Mouse (Mus musculus): ENCODE data around the gene Alkbh6. TPM values are rescaled to one million over a fixed set of nuclear protein-coding genes. Genes with fewer than 3 reads are reported as not detected.

Gene Alkbh6
- total and polyA plus RNA-seq, 2 experiments: 15.0 to 51.4 TPM

- no peaks in the 10 kb centered on the region for H3K79me2 ChIP-seq (ENCODE audit: control insufficient read depth, insufficient read depth, low read length)
- H3K9ac ChIP-seq (ENCODE audit: low read depth, low read length): no peak overlapping the region
- no peak overlapping the region for H3K4me3 ChIP-seq (ENCODE audit: insufficient read depth, low read depth, low read length)
- H3K4me1 ChIP-seq (ENCODE audit: control insufficient read depth, insufficient read depth, low read length): no peaks in the 10 kb centered on the region
- WGBS: 67% methylated on average over 18 of the region's 18 CpGs
- no peak for TF ChIP-seq CTCF (IDR thresholded peaks at IDR 0.05; ENCODE audit: low read depth, low read length)
- TF ChIP-seq POLR2A (IDR thresholded peaks at IDR 0.05; ENCODE audit: extremely low read depth, insufficient read depth, low read length): no peak
- H3K27me3 ChIP-seq (ENCODE audit: control insufficient read depth, insufficient read depth, low read length): no peaks in the 10 kb centered on the region
- H3K36me3 ChIP-seq (ENCODE audit: control insufficient read depth, insufficient read depth, low read length): no peaks in the 10 kb centered on the region
- no peak for DNase-seq (ENCODE audit: extremely low read depth, low read depth, low spot score)
- no peak overlapping the region for H3K27ac ChIP-seq (replicated peaks; ENCODE audit: insufficient read depth, low read depth, low read length)
Measured at GRCm38 (mm10) chr7:30332622-30333259, 24.2 kb downstream of the Alkbh6 start.

GRCm38 (mm10) chr7:30333436-30333835 is 24.9 kb downstream of the Alkbh6 start:
- Histone ChIP-seq H3K27ac (replicated peaks; ENCODE audit: insufficient read depth, low read depth, low read length) (no peak overlapping the region), H3K36me3 (ENCODE audit: control insufficient read depth, insufficient read depth, low read length) (no peaks in the 10 kb centered on the region), H3K79me2 (ENCODE audit: control insufficient read depth, insufficient read depth, low read length) (no peaks in the 10 kb centered on the region), H3K4me3 (ENCODE audit: insufficient read depth, low read depth, low read length) (no peak overlapping the region), H3K4me1 (ENCODE audit: control insufficient read depth, insufficient read depth, low read length) (no peaks in the 10 kb centered on the region), H3K9ac (ENCODE audit: low read depth, low read length) (no peak overlapping the region), H3K27me3 (ENCODE audit: control insufficient read depth, insufficient read depth, low read length) (no peaks in the 10 kb centered on the region)
- peak; percentile 33 for DNase-seq (ENCODE audit: extremely low read depth, low read depth, low spot score)
- WGBS: 11% methylated on average over 4 of the region's 4 CpGs
- TF ChIP-seq POLR2A (IDR thresholded peaks at IDR 0.05; ENCODE audit: extremely low read depth, insufficient read depth, low read length) (no peak), CTCF (IDR thresholded peaks at IDR 0.05; ENCODE audit: low read depth, low read length) (no peak)

DNA sequence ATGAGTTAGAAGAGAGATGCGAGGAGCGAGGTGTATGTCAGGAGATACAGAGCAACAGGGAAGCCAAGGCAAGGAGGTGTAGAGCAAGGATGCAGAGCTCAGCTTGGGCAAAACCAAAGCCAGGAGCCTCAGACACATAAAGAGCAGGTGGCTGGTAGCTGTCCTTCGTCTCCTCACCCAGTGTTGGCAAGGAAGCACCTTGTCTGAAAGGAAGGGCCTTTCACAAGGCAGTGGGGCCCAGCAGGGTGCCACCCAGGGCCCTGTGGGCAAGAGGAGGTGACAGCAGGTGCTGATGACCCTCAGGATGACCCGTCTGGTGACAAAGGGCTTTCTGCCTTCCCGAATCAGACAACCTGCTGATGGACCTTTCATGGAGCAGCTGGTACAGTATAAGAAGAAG is 26.0 kb downstream of the Alkbh6 start:
- TF ChIP-seq CTCF (IDR thresholded peaks at IDR 0.05; ENCODE audit: low read depth, low read length): no peak
- no peak for TF ChIP-seq POLR2A (IDR thresholded peaks at IDR 0.05; ENCODE audit: extremely low read depth, insufficient read depth, low read length)
- 75% methylated on average over 5 of the region's 5 CpGs for WGBS
- Histone ChIP-seq H3K27ac (replicated peaks; ENCODE audit: insufficient read depth, low read depth, low read length) (no peak overlapping the region), H3K27me3 (ENCODE audit: control insufficient read depth, insufficient read depth, low read length) (no peaks in the 10 kb centered on the region), H3K79me2 (ENCODE audit: control insufficient read depth, insufficient read depth, low read length) (no peaks in the 10 kb centered on the region), H3K9ac (ENCODE audit: low read depth, low read length) (no peak overlapping the region), H3K4me1 (ENCODE audit: control insufficient read depth, insufficient read depth, low read length) (no peaks in the 10 kb centered on the region), H3K4me3 (ENCODE audit: insufficient read depth, low read depth, low read length) (no peak overlapping the region), H3K36me3 (ENCODE audit: control insufficient read depth, insufficient read depth, low read length) (no peaks in the 10 kb centered on the region)
- no peak for DNase-seq (ENCODE audit: extremely low read depth, low read depth, low spot score)

DNA sequence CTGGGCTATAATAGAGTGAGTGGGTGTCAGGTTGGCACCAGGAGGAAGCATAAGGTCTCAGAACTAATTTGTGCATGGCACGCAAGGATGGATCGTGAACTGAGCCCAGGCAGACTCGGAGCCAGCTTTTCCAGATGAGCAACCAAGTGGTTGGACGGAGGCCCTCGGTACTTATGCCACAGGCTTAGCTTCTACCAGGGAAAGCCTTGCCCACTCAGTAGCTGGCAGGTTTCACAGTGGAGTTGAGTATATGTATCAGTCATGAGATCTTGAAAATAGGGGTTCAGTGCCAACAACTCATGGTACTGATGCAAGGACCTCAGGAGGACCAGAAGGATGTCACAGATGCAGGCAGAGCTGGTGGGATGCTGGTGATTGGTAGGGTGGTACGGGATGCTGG is 27.2 kb downstream of the Alkbh6 start:
- no peak for TF ChIP-seq CTCF (IDR thresholded peaks at IDR 0.05; ENCODE audit: low read depth, low read length)
- TF ChIP-seq POLR2A (IDR thresholded peaks at IDR 0.05; ENCODE audit: extremely low read depth, insufficient read depth, low read length): no peak
- no peaks in the 10 kb centered on the region for H3K4me1 ChIP-seq (ENCODE audit: control insufficient read depth, insufficient read depth, low read length)
- WGBS: 81% methylated on average over 6 of the region's 6 CpGs
- H3K9ac ChIP-seq (ENCODE audit: low read depth, low read length): no peak overlapping the region
- H3K36me3 ChIP-seq (ENCODE audit: control insufficient read depth, insufficient read depth, low read length): no peaks in the 10 kb centered on the region
- no peak overlapping the region for H3K27ac ChIP-seq (replicated peaks; ENCODE audit: insufficient read depth, low read depth, low read length)
- H3K79me2 ChIP-seq (ENCODE audit: control insufficient read depth, insufficient read depth, low read length): no peaks in the 10 kb centered on the region
- DNase-seq (ENCODE audit: extremely low read depth, low read depth, low spot score): no peak
- no peak overlapping the region for H3K4me3 ChIP-seq (ENCODE audit: insufficient read depth, low read depth, low read length)
- H3K27me3 ChIP-seq (ENCODE audit: control insufficient read depth, insufficient read depth, low read length): no peaks in the 10 kb centered on the region

DNA sequence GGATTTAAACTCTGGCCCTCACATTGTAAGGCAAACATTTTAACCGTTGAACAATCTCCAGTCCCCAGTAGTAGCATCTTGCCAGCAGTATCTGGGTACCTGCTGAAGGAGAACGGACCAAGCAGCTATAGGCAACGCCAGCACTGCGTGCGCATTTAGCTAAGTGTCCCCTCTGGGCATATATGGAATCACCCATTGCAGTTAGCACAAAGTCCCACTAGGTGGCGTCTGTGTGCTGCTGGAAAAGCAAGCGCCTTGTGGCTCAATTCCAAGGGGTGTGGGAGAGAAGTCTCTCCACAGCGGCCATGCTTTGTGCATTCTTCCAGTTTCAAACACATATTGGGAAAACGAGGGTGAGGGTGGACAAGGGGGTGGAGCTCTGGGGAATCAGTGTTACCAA is 27.9 kb downstream of the Alkbh6 start:
- peak; percentile 89 for TF ChIP-seq CTCF (IDR thresholded peaks at IDR 0.05; ENCODE audit: low read depth, low read length)
- no peak for TF ChIP-seq POLR2A (IDR thresholded peaks at IDR 0.05; ENCODE audit: extremely low read depth, insufficient read depth, low read length)
- WGBS: 2% methylated on average over 9 of the region's 9 CpGs
- peak; percentile 62 for DNase-seq (ENCODE audit: extremely low read depth, low read depth, low spot score)
- H3K9ac ChIP-seq (ENCODE audit: low read depth, low read length): no peak overlapping the region
- H3K4me1 ChIP-seq (ENCODE audit: control insufficient read depth, insufficient read depth, low read length): no peaks in the 10 kb centered on the region
- H3K27ac ChIP-seq (replicated peaks; ENCODE audit: insufficient read depth, low read depth, low read length): no peak overlapping the region
- H3K27me3 ChIP-seq (ENCODE audit: control insufficient read depth, insufficient read depth, low read length): no peaks in the 10 kb centered on the region
- H3K36me3 ChIP-seq (ENCODE audit: control insufficient read depth, insufficient read depth, low read length): no peaks in the 10 kb centered on the region
- H3K79me2 ChIP-seq (ENCODE audit: control insufficient read depth, insufficient read depth, low read length): no peaks in the 10 kb centered on the region
- no peak overlapping the region for H3K4me3 ChIP-seq (ENCODE audit: insufficient read depth, low read depth, low read length)

GRCm38 (mm10) chr7:30339432-30340109 is 31.1 kb downstream of the Alkbh6 start:
- H3K27ac ChIP-seq (replicated peaks; ENCODE audit: insufficient read depth, low read depth, low read length): no peak overlapping the region
- H3K27me3 ChIP-seq (ENCODE audit: control insufficient read depth, insufficient read depth, low read length): no peaks in the 10 kb centered on the region
- no peaks in the 10 kb centered on the region for H3K79me2 ChIP-seq (ENCODE audit: control insufficient read depth, insufficient read depth, low read length)
- no peaks in the 10 kb centered on the region for H3K4me1 ChIP-seq (ENCODE audit: control insufficient read depth, insufficient read depth, low read length)
- 71% methylated on average over 5 of the region's 5 CpGs for WGBS
- H3K36me3 ChIP-seq (ENCODE audit: control insufficient read depth, insufficient read depth, low read length): no peaks in the 10 kb centered on the region
- no peak for TF ChIP-seq CTCF (IDR thresholded peaks at IDR 0.05; ENCODE audit: low read depth, low read length)
- no peak for TF ChIP-seq POLR2A (IDR thresholded peaks at IDR 0.05; ENCODE audit: extremely low read depth, insufficient read depth, low read length)
- no peak overlapping the region for H3K9ac ChIP-seq (ENCODE audit: low read depth, low read length)
- no peak overlapping the region for H3K4me3 ChIP-seq (ENCODE audit: insufficient read depth, low read depth, low read length)
- DNase-seq (ENCODE audit: extremely low read depth, low read depth, low spot score): no peak
